Mouse (Mus musculus) neutrophil, adult 59 days (primary cell): Measurements from ENCODE around the gene Otol1. TPM values are rescaled to one million over a fixed set of nuclear protein-coding genes. Genes with fewer than 3 reads are reported as not detected.

Source experiments
- total RNA-seq, 2 experiments: library from RNA; stranded (reverse); gene quantifications; 1 replicate in 1 of 2; 2 replicates in 1 of 2; pipeline ENCODE4 v1.2.4; 2023

Otol1 gene
- total RNA-seq: not detected

GRCm38 (mm10) chr3:70007313-70007712, at the start of gene Otol1:
Gene Otol1, plus strand, starts transcription at chr3:70007613.

Other genes starting within 250 kb of the Otol1 start
- not detected for gene Sptssb, start 147.7 kb upstream of the Otol1 start, total RNA-seq